Mouse (Mus musculus) embryonic facial prominence, embryonic 14.5 days (tissue): ENCODE measurements around the gene Fzr1. TPM values are rescaled to one million over a fixed set of nuclear protein-coding genes. Genes with fewer than 3 reads are reported as not detected.

ENCODE experiments used
- ATAC-seq: fragments of 200-750 bp; cut with Nextera tagmentation; 2 replicates; pipeline ENCODE4 v1.8.0; 2017; ENCODE audit warnings: low read depth, moderate number of reproducible peaks, moderate TSS enrichment
- DNase-seq: peaks from one replicate; pipeline ENCODE4 v3.0.0-alpha.2; 2015; ENCODE audit warnings: low spot score
- H3K27ac ChIP-seq: fragments of 300-500 bp; sonication (generic); replicated peaks from 2 replicates; pipeline ENCODE4 v1.5.1; 2014; ENCODE audit warnings: low read depth, mild to moderate bottlenecking, low read length, moderate library complexity
- H3K27me3 ChIP-seq: fragments of 300-500 bp; sonication (generic); replicated peaks from 2 replicates; pipeline ENCODE4 v1.6.1; 2014; ENCODE audit warnings: low read length; ENCODE audit not compliant: control insufficient read depth, insufficient read depth
- H3K36me3 ChIP-seq: fragments of 300-500 bp; sonication (generic); 2 replicates; pipeline ENCODE4 v1.6.1; 2014; ENCODE audit warnings: low read length, mixed read lengths; ENCODE audit not compliant: control insufficient read depth, insufficient read depth
- H3K4me1 ChIP-seq: fragments of 300-500 bp; sonication (generic); 2 replicates; pipeline ENCODE4 v1.6.1; 2014; ENCODE audit warnings: antibody characterized with exemption, low read length; ENCODE audit not compliant: control insufficient read depth, insufficient read depth
- H3K4me2 ChIP-seq: fragments of 300-500 bp; sonication (generic); 2 replicates; pipeline ENCODE4 v1.6.1; 2014; ENCODE audit warnings: low read depth, mild to moderate bottlenecking, low read length, moderate library complexity, mixed read lengths
- H3K4me3 ChIP-seq: fragments of 300-500 bp; sonication (generic); 2 replicates; pipeline ENCODE4 v1.5.1; 2014; ENCODE audit warnings: low read depth, mild to moderate bottlenecking, low read length
- H3K9ac ChIP-seq: fragments of 300-500 bp; sonication (generic); 2 replicates; pipeline ENCODE4 v1.6.1; 2014; ENCODE audit warnings: low read depth, mild to moderate bottlenecking, low read length, moderate library complexity, mixed read lengths
- H3K9me3 ChIP-seq: fragments of 300-500 bp; sonication (generic); 2 replicates; pipeline ENCODE4 v1.6.1; 2016; ENCODE audit warnings: low read length; ENCODE audit not compliant: control insufficient read depth
- WGBS: fragments of 180-500 bp; shearing (Covaris S2); extraction: QIAGEN DNeasy Blood & Tissue Kit; methylation state at CpG from one replicate; pipeline ENCODE4 v1.1.7; 2014; 5-methylcytosine and 5-hydroxymethylcytosine counted together
- polyA plus RNA-seq: library from polyadenylated mRNA; unstranded; fragments of >200 nt; fragmentation: Nextera tagmentation; extraction: Ambion mirVana; gene quantifications from 2 replicates; pipeline ENCODE4 v1.2.1, GENCODE M21; 2014

Gene Fzr1
- polyA plus RNA-seq, 1 experiment from 2014 or later, result 69.5 TPM

DNA sequence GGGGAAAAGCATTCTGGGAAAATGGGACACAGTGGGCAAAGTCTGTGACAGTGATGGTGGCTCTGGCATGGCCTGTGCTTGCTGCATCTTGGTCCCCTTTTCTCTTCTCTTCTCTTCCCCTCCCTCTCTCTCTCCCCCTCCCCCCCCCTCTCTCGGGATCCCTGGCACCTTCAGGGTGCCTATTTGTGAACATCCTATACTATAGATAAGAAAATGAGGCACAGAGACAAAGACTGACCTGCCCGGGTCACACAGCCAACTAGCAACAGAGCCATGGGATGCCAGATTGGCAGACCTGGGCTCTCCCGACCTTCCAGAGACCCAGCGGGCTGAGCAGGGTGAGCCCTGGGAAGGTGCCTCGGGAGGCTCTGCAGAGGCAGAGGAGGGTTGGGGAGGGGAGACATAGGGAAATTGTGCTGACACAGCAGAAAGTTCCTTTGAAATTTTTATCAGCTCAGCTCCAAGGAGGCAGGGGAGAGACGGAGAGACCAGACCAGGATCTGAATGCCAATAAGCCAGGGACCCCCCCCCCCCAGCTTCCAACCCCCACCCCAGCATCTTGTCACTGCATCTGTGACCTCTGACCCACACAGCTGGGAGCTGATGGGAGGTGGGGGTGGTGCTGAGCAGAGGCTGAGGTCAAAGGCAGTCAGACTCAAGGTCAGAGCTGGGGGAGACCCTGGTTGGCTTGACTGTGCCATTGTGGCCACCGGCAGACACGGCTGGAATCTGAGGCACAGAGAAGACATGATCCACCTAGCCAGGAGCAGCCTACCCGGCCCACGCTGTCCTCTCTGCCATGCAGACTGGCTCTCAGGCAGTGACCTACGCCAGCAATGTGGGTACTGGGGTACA is 40.1 kb upstream of the Fzr1 start:
- Histone ChIP-seq H3K4me2 (no peak overlapping the region), H3K9ac (peak overlapping the region; percentile 63), H3K27me3 (no peaks in the 10 kb centered on the region), H3K36me3 (peaks cover 33% of the 10 kb centered on the region), H3K9me3 (no peaks in the 10 kb centered on the region), H3K4me3 (no peak overlapping the region), H3K27ac (peak overlapping the region; percentile 93), H3K4me1 (peaks cover 41% of the 10 kb centered on the region)
- ATAC-seq, result no peak
- DNase-seq, result no peak
- 45% methylated on average over 11 of the region's 11 CpGs for WGBS

DNA sequence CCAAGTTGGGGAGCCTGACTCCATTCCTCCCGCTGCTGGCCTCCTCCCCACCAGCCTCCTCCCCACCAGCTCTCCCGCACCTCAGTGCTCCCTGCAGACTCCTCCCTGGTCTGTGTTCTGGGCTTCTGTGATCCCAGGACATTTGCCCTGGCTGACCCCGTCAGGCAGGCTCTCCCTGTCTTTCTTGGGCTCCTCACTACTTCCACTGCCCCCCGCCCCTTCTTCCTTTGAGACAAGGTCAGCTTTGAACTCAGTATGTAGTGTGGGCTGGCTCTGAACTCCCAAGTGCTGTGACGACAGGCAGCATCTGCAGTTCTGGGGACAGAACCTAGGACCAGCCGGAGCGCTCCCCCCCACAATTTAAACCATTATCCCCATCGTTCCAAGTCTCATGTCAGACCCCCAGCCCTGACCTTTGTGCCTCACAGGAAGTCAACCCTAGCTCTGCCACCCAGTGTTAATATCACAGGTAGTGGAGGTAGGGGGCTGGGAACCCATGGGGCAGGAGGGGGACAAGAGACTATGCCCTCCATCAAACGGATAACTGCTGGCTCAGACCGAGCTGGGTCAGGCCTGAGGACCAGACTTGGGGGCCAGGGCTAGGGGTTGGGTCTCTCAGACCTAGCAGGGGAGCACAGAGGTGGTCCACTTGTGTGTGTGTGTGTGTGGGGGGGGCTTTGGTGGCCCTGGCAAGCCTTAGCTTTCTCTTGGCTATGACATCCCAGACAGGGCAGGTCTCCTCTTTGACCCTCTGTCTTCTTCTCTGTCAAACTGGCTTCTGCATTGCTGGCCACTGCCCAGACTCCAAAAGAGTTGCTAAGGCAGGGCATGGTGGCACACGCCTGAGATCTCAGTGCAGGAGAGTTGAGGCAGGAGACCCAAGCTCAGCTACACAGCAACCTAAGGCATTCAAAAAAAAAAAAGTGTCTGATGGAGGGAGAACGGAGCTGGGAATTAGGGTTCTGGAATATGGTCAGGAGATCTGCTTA is 39.2 kb upstream of the Fzr1 start:
- peak overlapping the region; percentile 56 for H3K4me2 ChIP-seq
- peak overlapping the region; percentile 63 for H3K9ac ChIP-seq
- peaks cover 42% of the 10 kb centered on the region for H3K36me3 ChIP-seq
- H3K27me3 ChIP-seq, result no peaks in the 10 kb centered on the region
- 47% methylated on average over 11 of the region's 12 CpGs for WGBS
- H3K4me1 ChIP-seq, result peaks cover 48% of the 10 kb centered on the region
- no peaks in the 10 kb centered on the region for H3K9me3 ChIP-seq
- peak overlapping the region; percentile 24 for H3K4me3 ChIP-seq
- peak overlapping the region; percentile 93 for H3K27ac ChIP-seq
- ATAC-seq (no peak), DNase-seq (no peak)

DNA sequence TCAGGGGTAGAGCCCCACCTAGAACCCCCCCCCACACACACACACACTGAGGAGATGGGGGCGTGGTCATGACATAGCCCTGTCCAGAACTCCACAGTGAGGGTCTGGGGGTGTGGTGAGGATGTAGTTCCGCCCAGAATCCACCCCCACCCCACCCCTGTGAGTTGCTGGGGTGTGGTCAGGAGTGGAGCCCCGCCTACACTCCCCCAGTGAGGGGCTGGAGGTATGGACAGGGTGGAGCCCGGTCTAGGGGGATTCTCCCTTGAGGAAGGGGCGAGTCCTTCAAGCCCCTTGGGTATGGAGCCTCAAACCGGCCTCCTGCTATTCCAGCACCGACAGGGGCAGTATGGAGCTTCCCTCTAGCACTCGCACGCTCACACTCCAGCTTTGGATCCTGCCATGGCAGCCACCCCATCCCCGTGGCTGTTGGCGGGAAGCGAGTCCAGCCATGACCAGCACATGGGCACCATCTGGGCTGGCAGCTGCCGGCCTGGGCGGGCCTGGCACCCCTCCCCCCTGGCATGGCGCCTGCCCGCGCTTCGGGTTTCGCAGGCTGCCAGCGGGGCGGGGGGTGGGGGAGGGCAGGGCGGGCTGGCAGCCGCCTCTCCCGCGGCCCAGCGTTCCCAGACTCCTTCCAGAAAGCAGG is 38.4 kb upstream of the Fzr1 start:
- Histone ChIP-seq H3K27me3 (no peaks in the 10 kb centered on the region), H3K4me3 (peak overlapping the region; percentile 24), H3K4me1 (peaks cover 54% of the 10 kb centered on the region), H3K27ac (peak overlapping the region; percentile 93), H3K4me2 (peak overlapping the region; percentile 56), H3K9me3 (no peaks in the 10 kb centered on the region), H3K9ac (peak overlapping the region; percentile 63), H3K36me3 (peaks cover 45% of the 10 kb centered on the region)
- WGBS, result 0% methylated on average over 7 of the region's 26 CpGs
- DNase-seq (peak; percentile 96), ATAC-seq (peak; percentile 84)

DNA sequence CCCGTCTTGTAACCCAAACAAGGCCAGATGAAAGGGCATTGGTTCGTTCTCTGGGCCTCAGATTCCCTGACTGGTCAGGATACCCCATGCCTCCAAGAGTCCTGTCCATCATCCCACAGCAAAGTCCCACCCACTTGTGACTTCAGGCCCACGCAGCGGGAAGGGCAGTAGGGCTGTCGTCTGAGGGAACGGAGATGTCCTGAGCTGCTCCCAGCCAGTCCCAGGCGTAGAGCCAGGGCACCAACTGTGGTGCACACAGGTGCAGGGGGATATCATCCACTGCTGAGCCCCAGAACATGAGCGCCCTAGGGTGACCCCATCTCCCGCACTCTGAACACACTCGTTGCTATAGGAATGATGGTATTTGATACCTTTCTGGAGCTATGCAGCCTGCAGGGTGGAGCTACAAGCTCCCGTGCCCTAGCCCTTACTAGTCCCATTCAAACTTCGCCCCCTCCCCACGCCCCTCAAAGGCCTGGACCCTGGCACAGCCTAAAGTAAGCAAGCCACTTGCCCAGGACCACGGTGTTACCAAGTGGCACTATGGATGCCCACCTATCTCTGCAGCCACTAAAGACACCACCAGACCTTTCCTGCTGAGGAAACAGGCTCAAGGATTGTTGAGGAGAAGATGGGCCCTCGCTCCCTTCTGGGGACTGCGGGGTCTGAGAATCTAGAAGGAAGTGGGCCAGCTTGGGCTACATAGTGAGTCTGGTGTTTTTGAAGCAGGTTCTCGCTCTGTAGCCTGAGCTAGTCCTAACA is 37.4 kb upstream of the Fzr1 start:
- Histone ChIP-seq H3K27me3 (no peaks in the 10 kb centered on the region), H3K4me3 (no peak overlapping the region), H3K9me3 (no peaks in the 10 kb centered on the region), H3K36me3 (peaks cover 43% of the 10 kb centered on the region), H3K4me1 (peaks cover 59% of the 10 kb centered on the region), H3K27ac (peak overlapping the region; percentile 93), H3K9ac (0 out of 2 replicates have a peak overlapping the region, but pooled peaks have one; percentile 35), H3K4me2 (0 out of 2 replicates have a peak overlapping the region, but pooled peaks have one; percentile 56)
- WGBS, result 57% methylated on average over 17 of the region's 17 CpGs
- no peak for ATAC-seq
- no peak for DNase-seq

DNA sequence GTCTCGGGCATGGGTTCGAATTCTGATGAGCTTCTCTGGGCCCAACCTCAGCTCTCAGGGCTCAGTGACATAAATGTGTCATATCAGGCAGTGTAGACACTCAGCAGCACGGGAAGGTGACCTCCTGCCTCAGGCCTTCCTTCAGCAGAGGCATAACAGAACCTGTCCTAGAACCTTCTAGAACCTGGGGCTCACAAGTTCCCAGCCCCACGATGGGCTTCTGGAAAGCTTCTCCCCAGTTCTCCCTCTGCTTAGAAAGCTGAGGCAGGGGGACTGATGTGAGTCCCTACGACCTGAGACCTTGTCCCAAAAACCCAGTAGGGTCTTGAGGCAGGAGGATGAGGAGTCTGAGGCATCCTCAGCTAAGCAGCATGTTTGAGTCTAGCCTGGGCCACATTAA is 36.8 kb upstream of the Fzr1 start:
- H3K27me3 ChIP-seq, result no peaks in the 10 kb centered on the region
- H3K9ac ChIP-seq, result no peak overlapping the region
- peak overlapping the region; percentile 48 for H3K27ac ChIP-seq
- H3K9me3 ChIP-seq, result no peaks in the 10 kb centered on the region
- 85% methylated on average over 5 of the region's 5 CpGs for WGBS
- DNase-seq (no peak), ATAC-seq (no peak)
- H3K4me3 ChIP-seq, result no peak overlapping the region
- H3K4me2 ChIP-seq, result no peak overlapping the region; the same call in 1 of the 2 replicates
- H3K4me1 ChIP-seq, result peaks cover 59% of the 10 kb centered on the region
- peaks cover 37% of the 10 kb centered on the region for H3K36me3 ChIP-seq

DNA sequence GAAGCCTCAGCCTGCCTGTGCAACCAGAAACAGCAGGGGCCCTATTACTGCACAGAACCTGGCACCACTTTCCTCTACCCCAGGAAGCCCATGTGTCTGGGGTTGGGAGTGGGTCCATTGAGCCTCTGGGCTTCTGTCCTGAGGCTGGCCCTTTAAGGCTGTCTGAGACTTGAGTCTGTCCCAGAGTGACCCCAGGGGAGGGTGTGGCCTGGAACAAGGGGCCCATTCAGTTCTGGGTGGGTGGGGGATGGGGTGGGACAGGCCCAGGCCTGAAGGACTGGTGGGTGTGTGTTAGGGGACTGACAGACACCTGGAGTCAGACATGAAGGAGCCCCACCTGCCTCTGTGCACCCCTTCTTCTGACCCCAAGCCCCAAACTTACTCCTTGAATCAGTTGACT is 36.4 kb upstream of the Fzr1 start:
- no peak for ATAC-seq
- Histone ChIP-seq H3K9ac (no peak overlapping the region), H3K27me3 (no peaks in the 10 kb centered on the region), H3K4me1 (peaks cover 60% of the 10 kb centered on the region), H3K36me3 (peaks cover 33% of the 10 kb centered on the region), H3K27ac (peak overlapping the region; percentile 84; the same call in 1 of the 2 replicates), H3K9me3 (no peaks in the 10 kb centered on the region), H3K4me2 (peak overlapping the region; percentile 35), H3K4me3 (no peak overlapping the region)
- DNase-seq, result peak; percentile 73

DNA sequence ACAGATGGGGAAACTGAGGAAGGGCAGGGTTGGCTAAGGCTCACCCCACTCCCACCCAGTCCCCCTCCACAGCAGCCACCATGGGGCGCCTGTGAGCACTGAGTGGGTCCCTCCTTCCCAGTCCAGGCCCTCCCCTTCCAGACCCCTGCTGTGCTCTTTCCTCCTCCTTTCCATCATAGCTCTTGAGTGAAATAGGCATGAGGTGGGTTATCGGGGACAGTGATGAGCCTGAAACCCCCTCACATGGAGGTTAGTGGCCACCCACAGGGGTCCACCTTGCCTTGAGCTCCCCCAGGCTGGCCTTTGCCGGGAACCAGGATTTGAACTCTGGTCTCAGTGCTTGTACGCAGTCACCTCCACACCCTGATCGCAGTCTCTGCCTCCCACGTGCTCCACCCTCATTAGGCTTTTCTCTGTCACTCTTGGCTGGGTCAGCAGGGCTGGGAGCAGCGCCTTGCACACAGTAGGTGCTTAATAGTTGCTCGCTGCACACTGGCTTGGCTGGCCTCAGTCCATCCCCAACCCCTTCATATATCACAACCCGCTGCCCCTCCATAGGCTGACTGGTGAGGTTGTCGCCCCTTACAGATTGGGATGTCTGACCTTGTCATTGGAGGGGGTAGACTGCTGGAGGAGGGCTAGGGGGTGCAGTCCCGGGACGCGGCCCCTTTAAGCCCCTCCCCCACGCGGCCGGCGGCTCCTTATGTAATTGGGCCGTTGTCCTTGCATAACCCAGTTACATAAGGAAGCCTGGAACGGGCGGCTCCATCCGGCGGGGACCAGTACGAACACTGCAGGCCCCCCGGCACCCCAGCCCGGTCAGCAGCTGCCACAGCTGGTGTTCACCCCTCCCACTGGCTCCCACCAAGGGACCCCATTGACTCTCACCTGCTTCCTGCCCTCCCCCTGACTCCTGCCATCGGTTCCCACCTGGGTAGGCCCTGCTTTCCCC is 35.3 kb upstream of the Fzr1 start:
- Histone ChIP-seq H3K9ac (peak overlapping the region; percentile 35; the same call in 1 of the 2 replicates), H3K4me1 (peaks cover 69% of the 10 kb centered on the region)

More for the DNA sequence above, 35.3 kb upstream of the Fzr1 start:
- ATAC-seq (peak; percentile 5; the same call in 1 of the 2 replicates), DNase-seq (peak; percentile 86)
- Histone ChIP-seq H3K4me2 (peak overlapping the region; percentile 35), H3K27ac (peak overlapping the region; percentile 84), H3K36me3 (peaks cover 28% of the 10 kb centered on the region; the same call in 1 of the 2 replicates), H3K9me3 (no peaks in the 10 kb centered on the region), H3K27me3 (no peaks in the 10 kb centered on the region), H3K4me3 (peak overlapping the region; percentile 1; the same call in 1 of the 2 replicates)
- 41% methylated on average over 17 of the region's 26 CpGs for WGBS
